Comparison of ENCODE assay signal across 8 mouse cellular contexts in the genomic region with DNA sequence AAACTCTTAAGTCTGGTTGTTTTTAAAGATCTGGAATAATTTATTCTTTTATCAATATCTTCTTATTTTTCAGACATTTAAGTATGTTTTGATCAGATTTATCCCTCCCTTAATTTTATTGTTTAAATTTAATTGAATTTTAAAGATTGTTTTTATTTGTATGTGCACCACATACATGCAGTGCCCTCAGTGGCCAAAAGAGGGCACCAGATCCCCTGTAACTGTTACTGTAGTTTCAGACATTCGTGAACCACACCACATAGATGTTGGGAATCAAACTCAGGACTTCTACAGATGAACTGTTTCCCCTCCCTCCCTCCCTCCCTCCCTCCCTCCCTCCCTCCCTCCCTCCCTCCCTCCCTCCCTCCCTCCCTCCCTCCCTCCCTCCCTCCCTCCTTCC. TPM values are rescaled to one million over a fixed set of nuclear protein-coding genes. Genes with fewer than 3 reads are reported as not detected.
DNase-seq lines count a peak whose midpoint lies in the region; ATAC-seq lines count a peak whose summit lies in the region.

No protein-coding gene starts in this region.

- H3K4me3 ChIP-seq in kidney, embryonic 14.5 days (ENCODE audit: low read length) = no peak overlapping the region

- H3K4me2 ChIP-seq in kidney, embryonic 14.5 days (replicated peaks; ENCODE audit: low read depth, low read length) = no peak overlapping the region

- peak; percentile 53 for DNase-seq in CD4-positive, CD25-positive, alpha-beta regulatory T cell, adult 2 months (ENCODE audit: low read depth, low spot score)
- DNase-seq in kidney, adult 18-20 months = peak; percentile 61
- DNase-seq in A20 (ENCODE audit: low read depth, low spot score) = peak; percentile 47
- DNase-seq in embryo, embryonic 11 days = peak; percentile 76
- DNase-seq in lung, adult 18-20 months = peak; percentile 34 to 58
- peak; percentile 68 for DNase-seq in thymus, postnatal 4 days

- WGBS in kidney, embryonic 14.5 days = 0% methylated on average over 1 of the region's 1 CpGs

- H3K9ac ChIP-seq in kidney, embryonic 14.5 days (ENCODE audit: low read depth, low read length) = no peak overlapping the region

- no peak overlapping the region for H3K27ac ChIP-seq in kidney, embryonic 14.5 days (ENCODE audit: low read depth, low read length)

- no peaks in the 10 kb centered on the region for H3K36me3 ChIP-seq in kidney, embryonic 14.5 days (ENCODE audit: control insufficient read depth, insufficient read depth, low read length)

- no peaks in the 10 kb centered on the region for H3K9me3 ChIP-seq in kidney, embryonic 14.5 days (ENCODE audit: control insufficient read depth, low read length)

- peaks cover 17% of the 10 kb centered on the region; the same call in 1 of the 2 replicates for H3K4me1 ChIP-seq in kidney, embryonic 14.5 days (ENCODE audit: control insufficient read depth, insufficient read depth, low read length)

- no peak for ATAC-seq in CD4-positive, CD25-positive, alpha-beta regulatory T cell, adult 4 months
- ATAC-seq in kidney, embryonic 14.5 days (ENCODE audit: low FRiP score, low TSS enrichment) = no peak

- H3K27me3 ChIP-seq in kidney, embryonic 14.5 days (ENCODE audit: control insufficient read depth, insufficient read depth, low read length) = no peaks in the 10 kb centered on the region; the same call in 1 of the 2 replicates

RNA-seq across cellular contexts. Expression of gene Slc44a3, which starts 18.2 kb away (rescaled TPM):
- polyA plus RNA-seq in CD4-positive, CD25-positive, alpha-beta regulatory T cell, adult 4 months (2017; shearing (Covaris generic)) = not detected
- polyA plus RNA-seq in kidney, embryonic 14.5 days (2014; fragmentation: Nextera tagmentation; extraction: Ambion mirVana) = 5.6 and 9.0 TPM in 2 replicates
